ENCODE assay signal across 9 mouse cellular contexts in the genomic region with DNA sequence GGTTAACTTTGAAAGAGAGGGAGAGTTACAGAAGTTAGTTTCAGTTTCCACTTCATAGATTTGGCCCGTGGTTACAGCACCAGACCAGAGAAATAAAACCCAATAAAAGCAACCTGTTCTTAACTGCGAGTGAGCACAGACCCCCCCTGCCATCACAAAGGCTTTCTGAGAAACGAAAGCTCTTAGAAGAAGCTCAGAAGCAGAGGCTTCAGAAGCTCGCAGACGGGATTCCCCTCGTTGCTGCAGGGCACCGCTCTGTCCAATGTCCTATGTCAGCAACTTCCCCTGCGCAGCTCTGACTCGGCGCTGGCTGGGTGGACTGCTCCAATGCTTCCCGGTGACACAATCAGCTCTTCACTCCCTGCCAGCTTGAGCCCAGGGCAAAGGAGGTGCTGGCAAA. TPM values are rescaled to one million over a fixed set of nuclear protein-coding genes. Genes with fewer than 3 reads are reported as not detected.
DNase-seq lines count a peak whose midpoint lies in the region; ATAC-seq and TF ChIP-seq lines count a peak whose summit lies in the region.
"Had no signal": no experiment of that assay in that cellular context is flagged by ENCODE, and none has a peak within 500 bp of the region (broad histone marks: within the 10 kb centered on the region; RNA-seq: fewer than 3 reads in every experiment).

No protein-coding gene starts in this region.

- H3K4me1 ChIP-seq in forebrain, postnatal 0 days (ENCODE audit: insufficient read depth) = no peaks in the 10 kb centered on the region
- H3K4me1 ChIP-seq in forebrain, embryonic 14.5 days (ENCODE audit: control insufficient read depth, insufficient read depth, low read length) = peaks cover 3% of the 10 kb centered on the region; the same call in 1 of the 2 replicates
- H3K4me1 ChIP-seq in thymus, adult 2 months (replicated peaks; ENCODE audit: control insufficient read depth, insufficient read depth, low read length) = peaks cover 7% of the 10 kb centered on the region

- H3K27me3 ChIP-seq in forebrain, postnatal 0 days (ENCODE audit: insufficient read depth, low read length) = no peaks in the 10 kb centered on the region
- H3K27me3 ChIP-seq in forebrain, embryonic 14.5 days (replicated peaks; ENCODE audit: control insufficient read depth, insufficient read depth, low read length) = no peaks in the 10 kb centered on the region
- H3K27me3 ChIP-seq in thymus, adult 2 months (ENCODE audit: control insufficient read depth, insufficient read depth, low read length) = no peaks in the 10 kb centered on the region

- intact Hi-C loops in gastrocnemius, postnatal 14 days (cut with DNase I; ENCODE audit: low total_unique reads) = no loop called here

- H3K9me3 ChIP-seq in forebrain, postnatal 0 days (ENCODE audit: low read length) = no peaks in the 10 kb centered on the region
- H3K9me3 ChIP-seq in forebrain, embryonic 14.5 days (replicated peaks; ENCODE audit: control insufficient read depth, low read length) = no peaks in the 10 kb centered on the region

- no peak for TF ChIP-seq CTCF in forebrain, postnatal 0 days (IDR thresholded peaks at IDR 0.05; ENCODE audit: low read depth)
- TF ChIP-seq CTCF in thymus, adult 2 months (IDR thresholded peaks at IDR 0.05; ENCODE audit: borderline replicate concordance, control insufficient read depth, extremely low read depth, insufficient read depth, low read length, poor library complexity) = no peak

- no peak overlapping the region for H3K9ac ChIP-seq in forebrain, postnatal 0 days
- H3K9ac ChIP-seq in forebrain, embryonic 14.5 days (ENCODE audit: low read length) = no peak overlapping the region

- TF ChIP-seq POLR2A in thymus, adult 2 months (IDR thresholded peaks at IDR 0.05; ENCODE audit: control insufficient read depth, extremely low read depth, insufficient read depth, low read length, poor library complexity) = no peak

- H3K4me2 ChIP-seq in forebrain, postnatal 0 days (ENCODE audit: low read depth) = peak overlapping the region; percentile 26
- no peak overlapping the region for H3K4me2 ChIP-seq in forebrain, embryonic 14.5 days (ENCODE audit: low read length)

- no peak for DNase-seq in forebrain, postnatal 0 days
- DNase-seq in forebrain, embryonic 14.5 days (ENCODE audit: low spot score) = no peak
- DNase-seq in T-cell, adult 2 months (ENCODE audit: low spot score) = peak; percentile 62
- DNase-seq in gastrocnemius, postnatal 14 days = peak; percentile 66
- peak; percentile 61 for DNase-seq in kidney, adult 9 months
- peak; percentile 52 for DNase-seq in lung, postnatal 36 days
- peak; percentile 46 for DNase-seq in thymus, adult 2 months
- DNase-seq in left cerebral cortex, adult 8-10 months (ENCODE audit: low spot score in 2 of 2) = no peak

- WGBS in forebrain, postnatal 0 days = 49% methylated on average over 11 of the region's 11 CpGs
- 52% methylated on average over 11 of the region's 11 CpGs for WGBS in forebrain, embryonic 14.5 days
- under 1% methylated on average over 11 of the region's 11 CpGs for WGBS in thymus, adult 2 months

- H3K4me3 ChIP-seq in forebrain, postnatal 0 days (ENCODE audit: low read depth, low read length) = 0 out of 2 replicates have a peak overlapping the region, but pooled peaks have one; percentile 5
- no peak overlapping the region for H3K4me3 ChIP-seq in forebrain, embryonic 14.5 days (ENCODE audit: low read depth, low read length)
- H3K4me3 ChIP-seq in thymus, adult 2 months (ENCODE audit: control insufficient read depth, insufficient read depth, low read length) = peak overlapping the region; percentile 44

- H3K27ac ChIP-seq in forebrain, postnatal 0 days (ENCODE audit: low read depth, low read length) = no peak overlapping the region
- H3K27ac ChIP-seq in forebrain, embryonic 14.5 days (ENCODE audit: low read depth, low read length) = no peak overlapping the region
- H3K27ac ChIP-seq in thymus, adult 2 months (ENCODE audit: control insufficient read depth, insufficient read depth, low read length) = no peak overlapping the region

- ATAC-seq in forebrain, postnatal 0 days = no peak; the same call in 1 of the 2 replicates
- ATAC-seq in forebrain, embryonic 14.5 days = no peak

- no peaks in the 10 kb centered on the region for H3K36me3 ChIP-seq in forebrain, postnatal 0 days (ENCODE audit: insufficient read depth)
- no peaks in the 10 kb centered on the region for H3K36me3 ChIP-seq in forebrain, embryonic 14.5 days (ENCODE audit: control insufficient read depth, insufficient read depth, low read length)
- no peaks in the 10 kb centered on the region for H3K36me3 ChIP-seq in thymus, adult 2 months (ENCODE audit: control insufficient read depth, insufficient read depth, low read length)

RNA-seq across cellular contexts. Expression of a gene that starts 4.8 kb away (rescaled TPM):
- total RNA-seq in forebrain, postnatal 0 days (2014; rRNA removed) = 0.38 and 0.86 TPM in 2 replicates
- polyA plus RNA-seq in forebrain, postnatal 0 days (2015; fragmentation: Nextera tagmentation; extraction: Ambion mirVana) = 0.28 and 0.55 TPM in 2 replicates
- polyA plus RNA-seq in forebrain, embryonic 14.5 days (2014; fragmentation: Nextera tagmentation; extraction: Ambion mirVana) = 0.44 TPM in 1 of 2 replicates, not detected in the other
- under 1 TPM; 0.29 to 0.51 TPM for total RNA-seq in gastrocnemius, postnatal 14 days (2021)
- 93.6 and 97.3 TPM in 2 replicates for polyA plus RNA-seq in thymus, adult 2 months (2012; rRNA removed)
- 1 to 10 TPM in 2 of 4 experiments, not detected in 2; 1.8 to 2.7 TPM for total RNA-seq in left cerebral cortex, adult 8-10 months (2022)
- total RNA-seq: layer of hippocampus, postnatal 36 days had no signal

RNA-seq across cellular contexts. Expression of a gene that starts 21.9 kb away (rescaled TPM):
- total RNA-seq in forebrain, postnatal 0 days (2014; rRNA removed) = 3.0 and 3.5 TPM in 2 replicates
- 8.0 and 9.4 TPM in 2 replicates for polyA plus RNA-seq in forebrain, postnatal 0 days (2015; fragmentation: Nextera tagmentation; extraction: Ambion mirVana)
- polyA plus RNA-seq in forebrain, embryonic 14.5 days (2014; fragmentation: Nextera tagmentation; extraction: Ambion mirVana) = 2.9 and 4.9 TPM in 2 replicates
- total RNA-seq in gastrocnemius, postnatal 14 days (2021) = 100 to 1,000 TPM; 314 to 411 TPM
- polyA plus RNA-seq in thymus, adult 2 months (2012; rRNA removed) = 4.5 and 12.7 TPM in 2 replicates
- 1 to 10 TPM; 5.0 to 8.0 (median 6.7) TPM for total RNA-seq in left cerebral cortex, adult 8-10 months (2022)

RNA-seq across cellular contexts. Expression of a gene that starts 25.6 kb away (rescaled TPM):
- total RNA-seq in forebrain, postnatal 0 days (2014; rRNA removed) = not detected in 2 replicates
- polyA plus RNA-seq in forebrain, postnatal 0 days (2015; fragmentation: Nextera tagmentation; extraction: Ambion mirVana) = not detected in 2 replicates
- polyA plus RNA-seq in forebrain, embryonic 14.5 days (2014; fragmentation: Nextera tagmentation; extraction: Ambion mirVana) = not detected in 2 replicates
- total RNA-seq in gastrocnemius, postnatal 14 days (2021) = 1 to 10 TPM in 1 of 2 experiments, under 1 TPM in 1; 0.90 to 1.4 TPM
- polyA plus RNA-seq in thymus, adult 2 months (2012; rRNA removed) = 24.5 and 41.8 TPM in 2 replicates
- total RNA-seq in left cerebral cortex, adult 8-10 months (2022) = under 1 TPM in 1 of 4 experiments, not detected in 3; 0.26 TPM
- total RNA-seq: layer of hippocampus, postnatal 36 days had no signal

RNA-seq across cellular contexts. Expression of a gene that starts 43.2 kb away (rescaled TPM):
- total RNA-seq in forebrain, postnatal 0 days (2014; rRNA removed) = 22.5 and 32.0 TPM in 2 replicates
- polyA plus RNA-seq in forebrain, postnatal 0 days (2015; fragmentation: Nextera tagmentation; extraction: Ambion mirVana) = 21.6 and 27.9 TPM in 2 replicates
- 28.6 and 33.2 TPM in 2 replicates for polyA plus RNA-seq in forebrain, embryonic 14.5 days (2014; fragmentation: Nextera tagmentation; extraction: Ambion mirVana)
- total RNA-seq in gastrocnemius, postnatal 14 days (2021) = 10 to 100 TPM; 16.2 TPM
- polyA plus RNA-seq in thymus, adult 2 months (2012; rRNA removed) = 15.8 and 18.1 TPM in 2 replicates
- total RNA-seq in left cerebral cortex, adult 8-10 months (2022) = 10 to 100 TPM; 17.4 to 23.6 (median 21.1) TPM

Comparison
In these comparisons a context has a peak if more than half of its experiments do, and no peak if none do; other contexts are left out.
1. DNase-seq: peak in T-cell, adult 2 months (single experiment), gastrocnemius, postnatal 14 days (single experiment), kidney, adult 9 months (single experiment), lung, postnatal 36 days (single experiment) and thymus, adult 2 months (single experiment); none in forebrain, postnatal 0 days (single experiment), forebrain, embryonic 14.5 days (single experiment) and left cerebral cortex, adult 8-10 months (0 of 2).
2. RNA of a gene that starts 21.9 kb away (total RNA-seq): 314 to 411 TPM in gastrocnemius, postnatal 14 days; 5.0 to 8.0 TPM in left cerebral cortex, adult 8-10 months and 3.0 to 3.5 TPM in forebrain, postnatal 0 days; every median in the first group is over 10 times any median in the second.